Mouse (Mus musculus) mature B cell (primary cell): ENCODE results near the gene Uso1.

ENCODE experiments used
- in situ Hi-C: fragments of 300-500 bp; cut with MboI; formaldehyde crosslinking; loops from 2 replicates; pipeline ENCODE4 v1.14.3; 2019

Gene Uso1

GRCm38 (mm10) chr5:92234939-92235557 lies 97.3 kb downstream of the Uso1 start:
- in situ Hi-C loops, result no loop called here

- in situ Hi-C loops, result no loop called here
These were observed 101.8 kb downstream of the Uso1 start for GRCm38 (mm10) chr5:92239333-92240232.

GRCm38 (mm10) chr5:92240769-92241168 lies 103.0 kb downstream of the Uso1 start:
- in situ Hi-C loops, result no loop called here

GRCm38 (mm10) chr5:92244900-92245299 lies 107.2 kb downstream of the Uso1 start:
- in situ Hi-C loops, result no loop called here

- in situ Hi-C loops, result no loop called here
These were observed 107.7 kb downstream of the Uso1 start for GRCm38 (mm10) chr5:92245483-92245882.

- in situ Hi-C loops, result no loop called here
These were observed 110.9 kb downstream of the Uso1 start for GRCm38 (mm10) chr5:92248614-92249013.

GRCm38 (mm10) chr5:92252031-92252430 lies 114.3 kb downstream of the Uso1 start:
- in situ Hi-C loops, result no loop called here
